Mouse (Mus musculus): ENCODE results near the gene Rln3.

DNA sequence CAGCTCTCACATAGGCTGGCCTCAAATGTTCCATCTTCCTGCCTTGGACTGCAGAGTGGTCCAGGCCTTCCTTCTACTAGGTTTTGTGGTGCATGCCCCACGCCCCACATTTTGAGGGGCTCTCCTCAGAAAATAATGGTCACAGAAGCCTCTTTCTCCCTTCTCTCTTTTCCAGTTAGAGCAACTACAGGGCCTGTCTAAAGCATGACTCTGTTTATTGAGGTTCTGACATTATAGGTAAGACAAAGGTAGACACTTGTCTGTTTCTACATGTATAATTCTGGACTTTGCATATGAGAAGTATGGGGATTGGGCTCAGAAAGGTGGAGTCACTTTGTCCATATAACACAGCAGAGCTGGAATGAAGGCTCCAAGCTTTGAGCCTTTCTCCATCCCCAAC, 20.2 kb upstream of the Rln3 start, which contains the start of gene Gm10643:
- TF ChIP-seq CTCF (IDR thresholded peaks at IDR 0.05; ENCODE audit: low read depth, low read length) (no peak), POLR2AphosphoS5 (IDR thresholded peaks at IDR 0.05; ENCODE audit: insufficient replicate concordance, low read depth, low read length) (no peak), TAL1 (conservative IDR thresholded peaks at IDR 0.05; ENCODE audit: low read depth, low read length) (no peak), GATA1 (IDR thresholded peaks at IDR 0.05; ENCODE audit: borderline replicate concordance, low read length) (no peak), GATA2 (IDR thresholded peaks at IDR 0.05; ENCODE audit: borderline replicate concordance, low read depth, low read length) (no peak)
